Mouse (Mus musculus) ZHBTc4 (cell line): Measurements from ENCODE around the gene 9330161L09Rik.
A peak's percentile ranks its signal among the peaks of the same experiment; 100 is the strongest.

Experiments
- DNase-seq: peaks from one replicate; pipeline ENCODE4 v3.0.0-alpha.2; 2011; ENCODE audit warnings: low read depth, low spot score

The 9330161L09Rik gene

DNA sequence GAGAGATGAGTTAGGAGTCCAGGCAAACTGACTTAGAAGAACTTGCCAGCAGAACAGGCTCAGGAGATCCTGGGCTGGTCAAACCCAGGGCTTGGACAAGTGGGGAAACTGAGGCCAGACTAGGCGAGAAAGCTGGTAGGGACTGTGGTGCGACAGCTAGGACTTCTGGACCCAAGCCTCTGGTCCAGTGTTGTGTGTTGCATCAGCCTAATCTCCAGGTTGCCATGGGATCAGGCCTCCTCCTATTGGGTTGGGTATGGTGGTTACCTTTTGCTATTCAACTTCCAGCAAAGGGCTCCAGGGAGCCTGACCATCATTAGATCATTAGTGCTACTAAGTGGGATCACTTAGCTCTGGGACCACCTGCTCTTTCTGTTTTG, 18.3 kb downstream of the 9330161L09Rik start:
- no peak for DNase-seq

DNA sequence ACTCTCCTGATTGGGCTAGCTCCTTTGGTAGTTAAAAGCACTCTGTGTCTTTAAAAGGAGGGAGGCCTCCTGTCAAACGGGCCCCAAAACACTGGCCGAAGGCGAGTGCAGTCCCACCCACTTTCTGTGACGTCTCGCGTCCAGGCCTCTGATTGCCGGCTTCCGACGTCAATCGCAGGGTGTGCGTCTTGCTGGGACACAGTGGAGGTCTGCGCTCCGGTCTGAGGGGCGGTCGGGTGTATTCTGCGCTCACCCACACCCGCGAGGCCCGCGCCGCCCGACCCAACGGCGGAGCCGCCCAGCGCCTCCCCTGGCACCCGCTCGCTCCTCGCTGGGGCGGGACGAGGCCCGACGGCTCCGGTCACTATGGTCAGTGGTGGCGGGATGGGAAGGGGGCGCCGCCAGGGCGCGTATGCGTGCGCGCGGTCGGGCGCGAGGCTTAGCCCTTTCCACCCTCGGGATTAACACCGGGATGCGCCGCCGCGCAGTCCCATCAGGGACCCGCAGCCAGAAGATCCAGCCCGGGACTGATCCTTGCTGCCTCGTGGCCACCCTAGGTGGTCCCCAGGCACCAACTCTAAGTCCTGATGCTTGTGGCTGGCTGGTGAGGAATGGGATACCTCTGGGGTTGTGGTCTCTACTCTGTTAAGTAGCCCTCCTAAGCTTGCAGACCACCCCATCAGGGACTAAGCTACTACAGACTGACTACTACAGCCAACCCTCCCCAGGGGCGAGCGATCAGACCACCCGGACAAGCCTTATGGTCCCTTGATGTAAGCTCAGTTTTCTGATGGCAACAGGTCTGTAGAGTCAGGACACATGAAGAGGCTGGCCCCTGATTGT, 18.9 kb downstream of the 9330161L09Rik start, which contains the start of gene Otub2:
TSS of gene Otub2 (plus strand) at position 178 of the 843 bp plus-strand sequence.
- DNase-seq = peak; percentile 96

DNA sequence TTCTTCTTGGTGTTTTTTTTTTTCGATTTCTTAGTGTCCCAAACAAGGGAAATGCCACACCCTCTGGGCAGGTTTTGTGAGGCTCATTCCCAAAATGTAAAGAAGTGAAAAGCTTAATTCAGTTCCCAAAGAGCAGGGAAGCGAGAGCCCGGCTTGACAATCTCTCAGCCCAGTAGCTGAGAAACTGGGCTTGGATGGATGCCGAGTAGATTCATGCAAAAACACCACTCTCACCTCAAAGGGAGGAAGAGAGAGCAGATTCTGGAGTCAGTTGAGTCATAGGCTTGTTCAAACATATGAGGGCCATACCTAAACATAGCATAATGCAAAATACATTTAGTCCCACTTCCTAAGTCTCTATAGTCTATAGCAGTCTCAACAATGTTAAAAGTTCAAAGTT, 27.4 kb downstream of the 9330161L09Rik start:
- DNase-seq = no peak

DNA sequence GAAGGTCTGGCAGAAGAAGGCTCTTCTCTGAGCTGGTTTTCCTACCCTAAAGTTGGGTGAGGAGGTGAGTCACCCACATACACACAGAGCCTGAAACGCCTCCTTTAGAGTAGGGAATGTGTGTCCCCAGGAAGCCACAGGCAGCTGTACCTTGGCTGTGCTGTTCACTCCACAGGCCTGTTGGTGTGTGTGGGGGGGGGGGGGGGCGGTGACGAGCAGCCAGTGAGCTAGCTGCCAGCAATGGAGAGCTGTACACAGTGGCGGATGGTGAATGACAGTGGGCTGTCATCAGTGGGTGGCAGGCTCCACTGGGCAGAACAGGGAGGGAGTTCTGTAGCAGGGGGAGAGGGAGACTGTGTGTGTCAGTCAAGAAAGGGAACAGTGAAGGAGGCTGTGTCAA, 30.8 kb downstream of the 9330161L09Rik start:
- no peak for DNase-seq

DNA sequence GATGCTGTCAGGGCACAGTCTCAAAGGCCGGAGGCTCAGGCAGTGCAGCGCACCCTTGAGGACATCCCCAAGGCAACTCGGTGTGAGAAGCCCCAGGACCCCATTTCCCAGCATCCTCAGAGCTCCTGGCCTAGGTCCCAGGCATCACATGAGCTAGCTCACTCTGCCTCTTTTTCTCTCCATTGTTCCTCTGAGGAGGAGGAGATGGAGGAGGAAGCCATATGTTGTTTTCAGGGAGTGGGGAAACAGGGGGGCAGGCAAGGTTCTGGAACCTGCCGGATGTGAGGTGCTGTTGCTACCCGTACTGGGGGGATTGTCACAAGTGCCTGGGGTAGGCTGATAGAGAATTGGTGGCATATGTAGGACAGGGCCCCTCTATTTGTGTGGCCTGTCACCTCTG, 31.5 kb downstream of the 9330161L09Rik start:
- no peak for DNase-seq

DNA sequence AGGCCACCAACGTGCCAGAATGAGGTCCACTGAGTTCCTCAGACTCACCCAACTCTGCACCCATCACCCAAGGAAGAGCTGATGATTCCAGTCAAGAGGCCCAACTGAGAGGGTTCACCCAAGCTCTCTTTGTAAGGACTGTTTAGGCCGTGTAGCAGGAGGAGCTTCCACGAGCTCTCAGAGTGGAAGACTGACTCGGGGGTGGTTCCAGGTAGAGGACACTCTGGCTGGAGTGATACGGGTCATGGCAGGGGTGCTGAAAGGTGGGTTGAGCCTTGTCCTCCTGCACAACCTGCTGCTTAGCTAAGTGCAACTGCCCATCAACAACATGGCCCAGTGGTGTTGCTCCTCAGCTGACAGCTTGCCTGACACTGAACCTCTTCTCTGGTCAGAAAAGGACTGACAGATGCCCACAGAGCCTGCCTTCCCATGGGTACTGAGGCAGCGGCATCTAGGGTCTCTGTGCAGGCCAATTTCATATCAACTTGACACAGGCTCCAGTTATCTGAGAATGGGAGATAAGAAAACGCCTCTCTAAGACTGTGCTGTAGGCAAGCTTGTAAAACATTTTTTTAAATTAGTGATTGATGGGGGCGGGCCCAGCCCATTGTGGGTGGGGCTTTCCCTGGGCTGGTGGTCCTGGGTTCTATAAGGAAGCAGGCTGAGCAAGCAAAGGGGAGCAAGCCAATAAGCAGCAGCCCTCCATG, 33.9 kb downstream of the 9330161L09Rik start:
- no peak for DNase-seq

DNA sequence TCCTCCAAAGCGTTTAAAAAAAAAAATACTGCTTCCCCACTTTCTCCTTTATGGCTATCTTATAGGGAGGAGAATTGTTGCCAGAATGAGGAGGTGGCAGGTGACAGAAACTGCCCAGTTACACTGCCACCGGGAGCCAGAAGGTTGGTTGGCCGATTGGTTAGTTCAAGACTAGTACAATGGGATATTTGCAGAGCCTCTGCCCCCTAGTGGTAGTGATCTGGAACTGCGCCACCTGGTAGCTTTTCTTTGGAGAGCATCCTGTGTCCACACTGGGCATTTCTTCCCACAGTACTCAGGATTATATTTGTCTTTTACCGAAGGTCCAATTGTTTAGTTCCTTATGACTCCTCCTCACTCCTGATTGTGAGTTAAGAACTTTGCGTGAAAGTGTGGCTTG, 35.9 kb downstream of the 9330161L09Rik start:
- peak; percentile 75 for DNase-seq

DNA sequence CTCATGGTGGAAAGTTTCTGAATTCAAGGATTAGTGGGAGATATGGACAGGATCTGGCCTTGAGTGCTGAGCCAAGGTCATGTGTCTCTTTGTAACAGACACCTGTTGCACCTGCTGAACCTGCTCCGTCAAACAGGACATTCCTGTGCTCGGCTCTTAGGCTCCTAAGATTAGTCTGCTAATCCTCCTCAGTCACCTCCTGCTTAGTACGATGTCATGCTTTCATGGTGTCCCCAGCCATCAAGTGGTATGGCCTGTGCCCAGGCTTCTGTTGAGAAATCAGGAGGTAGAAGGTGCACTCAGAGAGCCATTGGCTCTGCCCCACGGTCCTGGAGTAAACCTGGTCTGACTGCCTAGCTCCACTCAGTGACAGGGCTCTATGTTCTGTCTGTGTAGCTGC, 36.8 kb downstream of the 9330161L09Rik start:
- DNase-seq = no peak

DNA sequence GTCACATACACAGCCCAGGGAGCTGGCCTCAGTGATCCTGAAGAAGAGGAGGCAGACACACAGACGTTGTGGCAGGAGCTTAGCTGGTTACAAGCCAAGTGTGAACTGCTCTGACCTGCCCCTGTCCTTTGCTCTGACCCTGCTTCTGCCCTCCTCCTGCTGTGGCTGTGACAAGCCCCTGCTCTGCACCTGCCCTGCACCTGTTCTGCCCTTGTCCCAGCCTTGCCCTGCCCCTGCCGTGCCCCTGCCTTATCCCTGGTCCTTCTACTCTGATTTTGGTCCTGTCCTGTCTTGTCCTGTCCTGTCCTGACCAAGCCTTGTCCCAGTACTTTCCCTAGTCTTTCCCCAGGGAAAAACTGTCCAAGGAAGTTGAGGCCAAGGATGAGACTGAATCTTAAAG, 38.8 kb downstream of the 9330161L09Rik start:
- no peak for DNase-seq

DNA sequence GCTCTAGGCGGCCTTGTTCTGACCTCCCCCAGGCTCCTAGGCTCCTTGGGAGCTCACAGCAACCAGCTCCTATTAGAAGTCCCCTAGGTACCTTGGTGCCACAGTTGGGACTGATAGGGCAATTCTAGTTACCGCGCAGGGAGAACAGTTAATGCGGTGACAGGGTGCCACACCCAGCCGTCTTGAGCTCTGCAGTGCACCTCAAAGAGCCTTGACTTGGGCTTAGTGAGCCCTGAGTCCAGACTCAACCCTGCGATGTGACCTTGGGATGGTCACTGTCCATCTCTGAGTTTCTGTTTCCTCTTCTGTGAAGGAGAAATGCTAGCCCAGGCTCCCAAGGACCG, 39.3 kb downstream of the 9330161L09Rik start:
- DNase-seq = no peak

DNA sequence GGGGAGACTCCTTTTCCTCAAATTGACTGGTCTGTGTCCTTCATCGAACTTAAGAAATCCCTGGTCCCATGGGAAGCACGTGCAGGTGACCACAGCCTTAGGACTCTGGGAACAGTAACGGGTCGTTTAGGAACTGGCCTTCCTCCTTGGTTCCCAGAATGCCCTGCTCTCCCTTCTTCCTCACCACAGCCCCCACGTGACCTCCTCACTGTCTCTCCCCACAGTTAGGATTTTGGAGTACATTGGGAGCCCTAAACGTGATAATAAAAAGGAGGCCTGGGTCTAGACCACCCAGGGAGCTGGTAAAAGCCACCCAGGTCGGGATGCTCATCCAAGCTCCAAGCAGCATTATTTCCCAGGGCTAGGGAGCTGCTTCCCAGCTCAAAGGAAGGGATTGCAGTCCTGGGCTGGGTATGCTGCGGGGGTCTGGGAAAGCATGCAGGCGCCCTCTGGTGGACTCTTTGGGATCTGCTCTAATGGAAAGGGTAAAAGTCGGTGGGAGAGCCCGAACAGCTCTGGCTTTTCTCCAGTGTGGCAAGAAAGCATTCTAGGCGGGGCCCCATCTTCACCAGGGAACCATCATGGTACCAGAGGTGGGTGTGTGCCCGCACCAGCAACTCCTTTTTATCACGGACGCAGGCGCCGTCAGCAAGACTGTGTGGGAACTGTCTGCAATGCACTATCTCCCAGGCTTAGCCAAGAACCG, 39.8 kb downstream of the 9330161L09Rik start:
- peak; percentile 85 for DNase-seq

DNA sequence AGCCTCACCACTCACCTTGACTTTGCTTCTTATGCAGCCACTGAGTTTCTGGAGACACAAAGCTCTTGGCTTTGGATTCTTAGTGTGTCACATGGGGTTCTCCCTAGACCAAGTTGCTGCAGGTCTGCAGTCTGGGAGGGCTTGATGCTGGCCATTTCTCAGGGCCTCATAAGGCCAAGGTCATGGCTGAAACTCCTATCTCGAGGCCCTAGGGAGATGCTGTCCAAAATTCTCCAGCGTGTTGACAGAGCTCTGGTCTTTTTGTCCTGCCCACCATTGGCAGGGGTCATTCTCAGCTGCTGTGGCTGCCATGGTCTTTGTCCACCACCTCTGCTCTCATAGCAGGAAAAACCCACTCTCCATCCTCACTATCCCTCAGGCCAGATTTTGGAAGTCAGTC, 40.4 kb downstream of the 9330161L09Rik start:
- DNase-seq = no peak

DNA sequence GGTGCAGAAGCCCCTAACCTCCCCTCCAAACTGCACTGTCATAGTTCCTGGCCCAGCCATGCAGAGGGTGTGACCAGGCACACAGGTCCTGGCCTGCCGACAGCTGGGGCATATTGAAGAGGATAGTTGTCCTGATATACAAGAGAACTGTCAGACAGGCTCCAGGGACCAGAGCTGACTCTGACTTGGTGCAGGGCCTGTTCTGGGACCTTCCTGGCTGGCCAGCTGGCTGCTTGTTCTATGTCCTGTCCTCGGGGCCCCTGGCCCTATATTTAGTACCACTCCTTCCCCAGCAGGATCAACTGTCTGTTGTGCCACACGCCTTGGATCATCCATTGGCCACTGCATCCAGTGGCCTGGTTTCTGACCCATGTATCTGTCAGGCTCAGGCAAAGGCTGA, 45.3 kb downstream of the 9330161L09Rik start:
- DNase-seq = no peak

DNA sequence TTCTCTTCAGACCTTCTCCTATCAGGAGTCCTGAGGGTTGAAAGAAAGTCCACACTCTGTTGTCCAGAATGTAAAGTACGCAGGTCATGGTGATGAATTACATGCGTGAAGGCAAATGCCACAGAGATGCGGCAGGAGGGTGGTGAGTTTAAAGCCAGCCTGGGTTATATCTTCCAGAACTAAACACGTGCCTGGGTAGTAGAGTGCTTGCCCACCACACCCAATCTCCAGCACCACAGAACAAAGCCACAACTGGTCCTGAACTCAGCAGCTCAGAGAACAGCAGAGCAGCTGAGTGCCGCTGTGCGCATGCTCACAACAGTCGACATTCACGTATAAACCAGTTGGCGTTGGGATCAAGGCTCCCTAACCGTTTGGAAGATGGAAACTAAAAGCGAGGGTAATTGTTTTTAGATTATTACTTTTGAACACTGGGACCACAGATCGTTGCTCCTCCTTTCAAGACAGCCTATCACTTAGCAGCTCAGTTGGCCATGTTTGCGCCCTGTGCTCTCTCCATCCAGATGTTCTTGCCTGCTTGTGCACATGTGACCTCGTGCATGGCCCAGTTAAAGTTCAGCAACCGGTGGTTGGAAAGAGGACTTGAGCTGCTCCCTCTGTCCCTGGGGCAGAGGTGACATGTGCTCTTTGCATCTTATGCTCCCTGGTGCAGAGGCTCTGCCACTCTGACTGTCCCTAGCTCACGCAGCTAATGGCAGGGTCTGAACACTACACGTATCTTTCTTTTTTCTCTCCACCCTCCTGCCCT, 45.9 kb downstream of the 9330161L09Rik start:
- DNase-seq = no peak

DNA sequence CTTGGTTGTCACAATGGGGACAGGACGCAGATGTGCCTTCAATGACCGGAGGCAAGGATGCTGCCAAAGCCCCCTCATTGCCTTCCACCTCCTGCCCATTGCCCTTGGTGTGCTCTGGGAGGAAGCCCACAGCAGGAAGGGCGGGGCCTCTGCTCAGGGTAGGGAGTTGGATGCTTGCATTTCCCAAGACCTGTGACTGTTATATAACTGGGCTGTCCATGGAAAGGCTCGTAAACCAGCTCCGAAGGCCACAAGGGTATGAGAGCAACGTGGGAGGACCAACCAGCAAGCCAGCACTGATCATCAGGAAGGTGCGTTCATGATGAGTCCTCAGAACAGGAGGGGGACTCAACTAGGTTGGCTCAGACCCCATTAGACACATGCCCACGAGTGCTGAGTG, 46.8 kb downstream of the 9330161L09Rik start:
- no peak for DNase-seq

DNA sequence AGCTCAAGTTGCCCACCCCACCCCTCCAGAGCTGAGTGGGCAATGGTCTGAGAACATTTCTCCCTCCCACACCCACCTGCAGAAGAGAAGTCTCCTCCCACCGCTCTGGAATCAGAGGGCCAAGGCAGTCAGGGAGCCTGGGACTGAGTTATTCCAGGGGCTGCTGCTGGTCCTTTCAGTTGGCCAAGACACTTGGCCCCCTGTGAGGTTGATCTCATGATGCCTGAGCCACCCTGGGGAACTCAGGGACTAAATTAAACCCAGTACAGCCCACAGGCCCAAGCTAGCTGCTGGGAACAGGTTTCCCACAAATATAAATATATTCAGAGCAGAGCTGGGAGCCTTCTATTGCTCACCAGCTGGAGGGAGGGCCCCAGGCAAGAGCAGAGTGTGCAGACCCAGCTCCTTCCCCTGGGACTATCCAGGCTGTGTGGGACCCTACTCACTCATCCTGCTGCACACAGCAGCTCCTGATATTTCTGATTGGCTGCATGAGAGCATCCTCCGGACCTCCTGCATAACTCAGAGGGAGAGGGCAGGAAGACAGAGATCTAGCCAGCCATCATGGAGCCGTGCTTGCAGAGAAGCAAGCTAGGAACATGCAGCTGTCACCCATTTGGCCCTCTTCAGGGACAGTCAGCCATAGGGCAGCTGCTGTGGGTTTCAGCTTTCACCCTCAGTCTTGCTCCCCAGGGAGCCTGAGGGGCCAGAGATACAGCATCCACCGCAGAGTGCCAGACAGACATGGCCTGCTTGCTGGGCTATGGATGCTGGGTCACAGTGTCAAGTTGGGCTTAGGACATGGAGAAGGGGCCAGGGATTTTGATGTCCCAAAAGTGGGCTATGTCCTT, 48.4 kb downstream of the 9330161L09Rik start:
- DNase-seq = no peak

DNA sequence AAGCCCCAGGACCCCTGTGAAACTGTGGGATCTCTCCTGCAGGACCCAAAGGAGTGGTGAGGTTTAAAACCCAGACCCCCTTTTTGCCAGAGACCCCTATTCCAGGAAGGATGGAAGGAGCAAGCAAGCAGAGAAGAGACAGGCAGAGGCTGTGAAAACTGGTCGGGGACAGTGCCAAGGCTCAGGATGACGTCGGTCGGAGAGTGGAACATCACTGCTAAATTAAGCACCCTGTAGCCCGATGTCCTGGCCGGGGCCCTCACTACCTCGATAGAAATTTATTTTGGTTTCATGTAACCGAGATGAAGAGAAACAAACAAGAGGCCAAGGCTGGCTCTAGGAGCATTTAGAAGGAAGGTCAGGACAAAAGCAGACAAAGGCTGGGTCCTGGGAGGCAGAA, 49.4 kb downstream of the 9330161L09Rik start:
- DNase-seq = no peak
